Mouse (Mus musculus): ENCODE measurements around the gene Fam213b. TPM values are rescaled to one million over a fixed set of nuclear protein-coding genes. Genes with fewer than 3 reads are reported as not detected.

The Fam213b gene
- polyA plus RNA-seq, 2 experiments from 2014 or later = 5.4 to 11.3 TPM

Other genes starting within 250 kb of the Fam213b start
- gene Actrt2, start 231.3 kb downstream of the Fam213b start, polyA plus RNA-seq (2017; shearing (Covaris generic)) = not detected
- not detected for gene Ttc34, start 61.7 kb downstream of the Fam213b start, polyA plus RNA-seq (2017; shearing (Covaris generic))
- gene Mmel1, start 29.6 kb downstream of the Fam213b start, polyA plus RNA-seq (2017; shearing (Covaris generic)) = not detected
- gene Tnfrsf14, start 29.4 kb upstream of the Fam213b start, polyA plus RNA-seq (2017; shearing (Covaris generic)) = 10 to 100 TPM; 12.0 to 22.3 TPM
- under 1 TPM in 1 of 2 experiments, not detected in 1; 0.59 TPM for gene Hes5, start 61.8 kb upstream of the Fam213b start, polyA plus RNA-seq (2017; shearing (Covaris generic))
- 10 to 100 TPM; 40.8 to 61.1 TPM for gene Pank4, start 65.0 kb upstream of the Fam213b start, polyA plus RNA-seq (2017; shearing (Covaris generic))
- gene Plch2, start 157.6 kb upstream of the Fam213b start, polyA plus RNA-seq (2017; shearing (Covaris generic)) = not detected
- gene Pex10, start 167.9 kb upstream of the Fam213b start, polyA plus RNA-seq (2017; shearing (Covaris generic)) = 10 to 100 TPM in 1 of 2 experiments, 1 to 10 TPM in 1; 9.7 to 10.4 TPM
- 100 to 1,000 TPM in 1 of 2 experiments, 10 to 100 TPM in 1; 84.8 to 110 TPM for gene Rer1, start 187.2 kb upstream of the Fam213b start, polyA plus RNA-seq (2017; shearing (Covaris generic))
- gene Morn1, start 187.4 kb upstream of the Fam213b start, polyA plus RNA-seq (2017; shearing (Covaris generic)) = 1 to 10 TPM; 1.9 to 4.5 TPM